Mouse (Mus musculus) kidney, postnatal 0 days (tissue): ENCODE data around the gene Tbc1d2b. TPM values are rescaled to one million over a fixed set of nuclear protein-coding genes. Genes with fewer than 3 reads are reported as not detected.
A peak's percentile ranks its signal among the peaks of the same experiment; 100 is the strongest.

Source experiments
- ATAC-seq: fragments of 200-750 bp; cut with Nextera tagmentation; replicated peaks from 2 replicates; pipeline ENCODE4 v1.8.0; 2017; ENCODE audit warnings: low read depth, moderate number of reproducible peaks, moderate TSS enrichment, moderate library complexity; ENCODE audit not compliant: low FRiP score
- DNase-seq: peaks from one replicate; pipeline ENCODE4 v3.0.0-alpha.2; 2016; ENCODE audit warnings: low spot score
- H3K27ac ChIP-seq: fragments of 300-500 bp; sonication (generic); 2 replicates; pipeline ENCODE4 v1.5.1; 2014; ENCODE audit warnings: mild to moderate bottlenecking
- H3K27me3 ChIP-seq: fragments of 300-500 bp; sonication (generic); 2 replicates; pipeline ENCODE4 v1.6.1; 2014; ENCODE audit warnings: low read length, mixed read lengths; ENCODE audit not compliant: insufficient read depth
- H3K36me3 ChIP-seq: fragments of 300-500 bp; sonication (generic); 2 replicates; pipeline ENCODE4 v1.6.1; 2014; ENCODE audit warnings: low read length, mixed read lengths; ENCODE audit not compliant: insufficient read depth
- H3K4me1 ChIP-seq: fragments of 300-500 bp; sonication (generic); replicated peaks from 2 replicates; pipeline ENCODE4 v1.6.1; 2014; ENCODE audit warnings: antibody characterized with exemption, low read length, mixed read lengths; ENCODE audit not compliant: insufficient read depth
- H3K4me2 ChIP-seq: fragments of 300-500 bp; sonication (generic); 2 replicates; pipeline ENCODE4 v1.6.1; 2014; ENCODE audit warnings: mild to moderate bottlenecking, low read length, moderate library complexity, mixed read lengths
- H3K4me3 ChIP-seq: fragments of 300-500 bp; sonication (generic); replicated peaks from 2 replicates; pipeline ENCODE4 v1.5.1; 2014; ENCODE audit warnings: low read depth, low read length
- H3K9ac ChIP-seq: fragments of 300-500 bp; sonication (generic); 2 replicates; pipeline ENCODE4 v1.6.1; 2014; ENCODE audit warnings: low read depth, low read length
- H3K9me3 ChIP-seq: fragments of 300-500 bp; sonication (generic); replicated peaks from 2 replicates; pipeline ENCODE4 v1.6.1; 2016; ENCODE audit warnings: low read length, inconsistent platforms, mixed read lengths
- CTCF ChIP-seq: IDR thresholded peaks from 2 replicates; pipeline ENCODE4 v1.5.1; 2016; ENCODE audit warnings: antibody characterized with exemption, low read depth, mild to moderate bottlenecking, moderate library complexity
- WGBS: fragments of 180-500 bp; shearing (Covaris S2); extraction: QIAGEN DNeasy Blood & Tissue Kit; methylation state at CpG from one replicate; pipeline ENCODE4 v1.1.7; 2014; 5-methylcytosine and 5-hydroxymethylcytosine counted together
- polyA plus RNA-seq: library from polyadenylated mRNA; unstranded; fragments of >200 nt; fragmentation: Nextera tagmentation; extraction: Ambion mirVana; gene quantifications from 2 replicates; pipeline ENCODE4 v1.2.1, GENCODE M21; 2015

The Tbc1d2b gene
- polyA plus RNA-seq, 1 experiment from 2014 or later, result 8.4 TPM

- no peak for DNase-seq
- H3K36me3 ChIP-seq, result no peaks in the 10 kb centered on the region
- no peak overlapping the region for H3K27ac ChIP-seq
- H3K4me3 ChIP-seq, result no peak overlapping the region
- no peaks in the 10 kb centered on the region for H3K9me3 ChIP-seq
- H3K27me3 ChIP-seq, result no peaks in the 10 kb centered on the region
- ATAC-seq, result no peak
- no peak overlapping the region for H3K4me2 ChIP-seq
- no peak for TF ChIP-seq CTCF
- H3K9ac ChIP-seq, result no peak overlapping the region
- no peaks in the 10 kb centered on the region for H3K4me1 ChIP-seq
- 80% methylated on average over 5 of the region's 5 CpGs for WGBS
These were observed 5.3 kb upstream of the Tbc1d2b start for GRCm38 (mm10) chr9:90275906-90276305.

- DNase-seq, result no peak
- no peak for ATAC-seq
These were observed 4.9 kb upstream of the Tbc1d2b start for GRCm38 (mm10) chr9:90275500-90275899.

GRCm38 (mm10) chr9:90274516-90274915 is 3.9 kb upstream of the Tbc1d2b start:
- Histone ChIP-seq H3K4me2 (no peak overlapping the region), H3K4me3 (no peak overlapping the region), H3K9me3 (no peaks in the 10 kb centered on the region), H3K9ac (no peak overlapping the region), H3K27ac (no peak overlapping the region), H3K27me3 (no peaks in the 10 kb centered on the region), H3K36me3 (no peaks in the 10 kb centered on the region), H3K4me1 (0 out of 2 replicates have a peak, but pooled peaks cover 4% of the 10 kb centered on the region)
- no peak for DNase-seq
- WGBS, result 88% methylated on average over 3 of the region's 3 CpGs
- no peak for TF ChIP-seq CTCF
- ATAC-seq, result no peak

More at GRCm38 (mm10) chr9:90275500-90275899, 4.9 kb upstream of the Tbc1d2b start:
- Histone ChIP-seq H3K9ac (no peak overlapping the region), H3K4me3 (no peak overlapping the region), H3K27me3 (no peaks in the 10 kb centered on the region), H3K27ac (no peak overlapping the region), H3K4me2 (no peak overlapping the region), H3K9me3 (no peaks in the 10 kb centered on the region), H3K4me1 (no peaks in the 10 kb centered on the region), H3K36me3 (no peaks in the 10 kb centered on the region)
- WGBS, result 70% methylated on average over 2 of the region's 2 CpGs
- no peak for TF ChIP-seq CTCF

- Histone ChIP-seq H3K27me3 (no peaks in the 10 kb centered on the region), H3K27ac (no peak overlapping the region), H3K9ac (no peak overlapping the region), H3K36me3 (no peaks in the 10 kb centered on the region), H3K4me2 (no peak overlapping the region), H3K9me3 (no peaks in the 10 kb centered on the region), H3K4me1 (peaks cover 10% of the 10 kb centered on the region), H3K4me3 (no peak overlapping the region)
- no peak for ATAC-seq
- no peak for DNase-seq
- no peak for TF ChIP-seq CTCF
- 84% methylated on average over 12 of the region's 12 CpGs for WGBS
These were observed 1.7 kb upstream of the Tbc1d2b start for GRCm38 (mm10) chr9:90272346-90272745.

GRCm38 (mm10) chr9:90271541-90272090 is 1.0 kb upstream of the Tbc1d2b start:
- H3K4me3 ChIP-seq, result no peak overlapping the region
- H3K36me3 ChIP-seq, result no peaks in the 10 kb centered on the region
- peaks cover 10% of the 10 kb centered on the region for H3K4me1 ChIP-seq
- 51% methylated on average over 5 of the region's 5 CpGs for WGBS
- ATAC-seq, result no peak
- H3K27me3 ChIP-seq, result no peaks in the 10 kb centered on the region
- H3K9ac ChIP-seq, result no peak overlapping the region
- no peak overlapping the region for H3K4me2 ChIP-seq
- no peak overlapping the region for H3K27ac ChIP-seq
- TF ChIP-seq CTCF, result no peak
- DNase-seq, result no peak
- H3K9me3 ChIP-seq, result no peaks in the 10 kb centered on the region

GRCm38 (mm10) chr9:90270944-90271295 is 316 bp upstream of the Tbc1d2b start:
- no peaks in the 10 kb centered on the region for H3K27me3 ChIP-seq
- no peaks in the 10 kb centered on the region for H3K9me3 ChIP-seq
- H3K36me3 ChIP-seq, result no peaks in the 10 kb centered on the region
- H3K9ac ChIP-seq, result peak overlapping the region; percentile 79
- peaks cover 10% of the 10 kb centered on the region for H3K4me1 ChIP-seq
- H3K4me2 ChIP-seq, result peak overlapping the region; percentile 93
- DNase-seq (peak; percentile 47), ATAC-seq (peak; percentile 2; the same call in 1 of the 2 replicates)
- H3K4me3 ChIP-seq, result peak overlapping the region; percentile 85
- 8% methylated on average over 11 of the region's 11 CpGs for WGBS
- no peak for TF ChIP-seq CTCF
- no peak overlapping the region for H3K27ac ChIP-seq
